Mouse (Mus musculus) forebrain, embryonic 12.5 days (tissue): ENCODE measurements around the gene Gm49776. TPM values are rescaled to one million over a fixed set of nuclear protein-coding genes. Genes with fewer than 3 reads are reported as not detected.

Experiments used
- microRNA counts: library from miRNA; unstranded; fragments of <30 nt; microRNA quantifications from one replicate; lab custom pipeline; 2017
- microRNA-seq: library from miRNA; unstranded; fragments of <30 nt; microRNA quantifications from one replicate; pipeline ENCODE4, GENCODE M21; 2017
- polyA plus RNA-seq: library from polyadenylated mRNA; unstranded; fragments of >200 nt; fragmentation: Nextera tagmentation; extraction: Ambion mirVana; gene quantifications from 2 replicates; pipeline ENCODE4 v1.2.1, GENCODE M21; 2016

The Gm49776 gene
- polyA plus RNA-seq, 1 experiment from 2014 or later = not detected

MicroRNAs within 50 kb of the gene (microRNA counts, 519-probe panel; counts per million panel counts)
- not detected for microRNA mmu-miR-1306 (lab: Ali Mortazavi, UCI)

Small RNA genes lying within 50 kb of the gene (microRNA-seq; reads per million reads assigned to microRNA genes)
- gene Gm24572 (2.2 reads per million), gene Mir1306 (449 reads per million, percentile 67 among the genes with 10 or more reads in this experiment)

Other genes with a start within 250 kb of the Gm49776 start
- 149 and 150 TPM in 2 replicates for gene Dgcr6, start 205.5 kb downstream of the Gm49776 start, polyA plus RNA-seq
- gene Prodh, start 168.1 kb downstream of the Gm49776 start, polyA plus RNA-seq = 5.9 and 7.7 TPM in 2 replicates
- gene Rtn4r, start 130.7 kb downstream of the Gm49776 start, polyA plus RNA-seq = 5.4 and 6.2 TPM in 2 replicates
- not detected in 2 replicates for gene Ccdc188, start 40.4 kb downstream of the Gm49776 start, polyA plus RNA-seq
- 15.7 and 16.9 TPM in 2 replicates for gene Zdhhc8, start 23.2 kb downstream of the Gm49776 start, polyA plus RNA-seq
- 111 and 118 TPM in 2 replicates for gene Trmt2a, start 9.6 kb downstream of the Gm49776 start, polyA plus RNA-seq
- 983 and 1,008 TPM in 2 replicates for gene Ranbp1, start 9.6 kb downstream of the Gm49776 start, polyA plus RNA-seq
- 40.8 and 44.2 TPM in 2 replicates for gene Dgcr8, start 30.9 kb upstream of the Gm49776 start, polyA plus RNA-seq
- gene Tango2, start 89.8 kb upstream of the Gm49776 start, polyA plus RNA-seq = 40.7 and 41.5 TPM in 2 replicates
- 115 and 126 TPM in 2 replicates for gene Arvcf, start 89.9 kb upstream of the Gm49776 start, polyA plus RNA-seq
- gene Txnrd2, start 168.1 kb upstream of the Gm49776 start, polyA plus RNA-seq = 23.3 and 23.7 TPM in 2 replicates
- 53.5 and 54.2 TPM in 2 replicates for gene Comt, start 168.5 kb upstream of the Gm49776 start, polyA plus RNA-seq
- 11.9 and 14.7 TPM in 2 replicates for gene Gnb1l, start 240.4 kb upstream of the Gm49776 start, polyA plus RNA-seq
- gene Rtl10, start 240.6 kb upstream of the Gm49776 start, polyA plus RNA-seq = 1.9 and 3.3 TPM in 2 replicates